Mouse (Mus musculus) splenic B cell, adult 2 months (primary cell): Measurements from ENCODE around the gene Extl1.
"Not testable (repeated sequence)": the region's sequence is repeated elsewhere in the genome, so short reads cannot be mapped to it uniquely, and the experiment has no call there.

Experiments used
- DNase-seq: peaks from one replicate; pipeline ENCODE4 v3.0.0-alpha.2; 2011; ENCODE audit warnings: low read depth, low spot score
- H3K27me3 ChIP-seq: 2 replicates; pipeline ENCODE4 v1.6.1; 2012; ENCODE audit warnings: mild to moderate bottlenecking, low read length, moderate library complexity, mixed read lengths; ENCODE audit not compliant: control insufficient read depth, poor library complexity, insufficient read depth, severe bottlenecking
- H3K36me3 ChIP-seq: 2 replicates; pipeline ENCODE4 v1.6.1; 2012; ENCODE audit warnings: mild to moderate bottlenecking, low read length, moderate library complexity, mixed read lengths; ENCODE audit not compliant: control insufficient read depth, poor library complexity, insufficient read depth, severe bottlenecking

Gene Extl1

GRCm38 (mm10) chr4:134383750-134384149 is at the start of gene Extl1:
Extl1 (minus strand) TSS chr4:134383850.
- not testable (repeated sequence) for DNase-seq, H3K36me3 ChIP-seq, H3K27me3 ChIP-seq

GRCm38 (mm10) chr4:134432686-134433360 is 49.2 kb upstream of the Extl1 start:
- no peak for DNase-seq
- Histone ChIP-seq H3K36me3 (no peaks in the 10 kb centered on the region), H3K27me3 (no peaks in the 10 kb centered on the region)

GRCm38 (mm10) chr4:134430381-134431004 is 46.8 kb upstream of the Extl1 start:
- Histone ChIP-seq H3K36me3 (no peaks in the 10 kb centered on the region), H3K27me3 (no peaks in the 10 kb centered on the region)
- DNase-seq: no peak

GRCm38 (mm10) chr4:134425088-134425487 is 41.4 kb upstream of the Extl1 start:
- no peaks in the 10 kb centered on the region for H3K27me3 ChIP-seq
- DNase-seq: no peak
- no peaks in the 10 kb centered on the region for H3K36me3 ChIP-seq

- no peaks in the 10 kb centered on the region for H3K36me3 ChIP-seq
- DNase-seq: no peak
- no peaks in the 10 kb centered on the region for H3K27me3 ChIP-seq
Measured at GRCm38 (mm10) chr4:134423949-134424348, 40.3 kb upstream of the Extl1 start.

GRCm38 (mm10) chr4:134421971-134422370 is 38.3 kb upstream of the Extl1 start:
- no peaks in the 10 kb centered on the region for H3K27me3 ChIP-seq
- no peaks in the 10 kb centered on the region for H3K36me3 ChIP-seq
- no peak for DNase-seq

- no peak for DNase-seq
- Histone ChIP-seq H3K27me3 (no peaks in the 10 kb centered on the region), H3K36me3 (no peaks in the 10 kb centered on the region)
Measured at GRCm38 (mm10) chr4:134417111-134417510, 33.5 kb upstream of the Extl1 start.

- Histone ChIP-seq H3K36me3 (no peaks in the 10 kb centered on the region), H3K27me3 (no peaks in the 10 kb centered on the region)
- no peak for DNase-seq
Measured at GRCm38 (mm10) chr4:134416602-134417001, 33.0 kb upstream of the Extl1 start.

GRCm38 (mm10) chr4:134416177-134416576 is 32.5 kb upstream of the Extl1 start:
- Histone ChIP-seq H3K27me3 (no peaks in the 10 kb centered on the region), H3K36me3 (no peaks in the 10 kb centered on the region)
- DNase-seq: no peak

- Histone ChIP-seq H3K27me3 (no peaks in the 10 kb centered on the region), H3K36me3 (no peaks in the 10 kb centered on the region)
- DNase-seq: peak; percentile 34
Measured at GRCm38 (mm10) chr4:134409286-134409685, 25.6 kb upstream of the Extl1 start.

GRCm38 (mm10) chr4:134403721-134404120 is 20.1 kb upstream of the Extl1 start:
- DNase-seq: no peak
- Histone ChIP-seq H3K27me3 (no peaks in the 10 kb centered on the region; the same call in 1 of the 2 replicates), H3K36me3 (no peaks in the 10 kb centered on the region)

GRCm38 (mm10) chr4:134402571-134403262 is 19.1 kb upstream of the Extl1 start:
- no peak for DNase-seq
- H3K27me3 ChIP-seq: no peaks in the 10 kb centered on the region; the same call in 1 of the 2 replicates
- no peaks in the 10 kb centered on the region for H3K36me3 ChIP-seq

- H3K36me3 ChIP-seq: no peaks in the 10 kb centered on the region
- H3K27me3 ChIP-seq: no peaks in the 10 kb centered on the region; the same call in 1 of the 2 replicates
- DNase-seq: no peak
Measured at GRCm38 (mm10) chr4:134401856-134402570, 18.4 kb upstream of the Extl1 start.

GRCm38 (mm10) chr4:134401181-134401661 is 17.6 kb upstream of the Extl1 start:
- peak; percentile 50 for DNase-seq
- Histone ChIP-seq H3K27me3 (no peaks in the 10 kb centered on the region; the same call in 1 of the 2 replicates), H3K36me3 (no peaks in the 10 kb centered on the region)
